Mouse (Mus musculus) adrenal gland, adult 18-20 months (tissue): ENCODE measurements around the gene Kcnq2. TPM values are rescaled to one million over a fixed set of nuclear protein-coding genes. Genes with fewer than 3 reads are reported as not detected.

Experiments
- DNase-seq, 2 experiments: peaks; one replicate each; pipeline ENCODE4 v3.0.0; 2021 to 2022; ENCODE audit warnings: low spot score in 2 of 2
- total RNA-seq, 2 experiments: library from RNA; stranded (reverse); gene quantifications; 1 replicate in 1 of 2; 2 replicates in 1 of 2; pipeline ENCODE4 v1.2.3; 2021

Gene Kcnq2
- total RNA-seq, 2 experiments from 2014 or later = 5.2 to 7.3 TPM

DNA sequence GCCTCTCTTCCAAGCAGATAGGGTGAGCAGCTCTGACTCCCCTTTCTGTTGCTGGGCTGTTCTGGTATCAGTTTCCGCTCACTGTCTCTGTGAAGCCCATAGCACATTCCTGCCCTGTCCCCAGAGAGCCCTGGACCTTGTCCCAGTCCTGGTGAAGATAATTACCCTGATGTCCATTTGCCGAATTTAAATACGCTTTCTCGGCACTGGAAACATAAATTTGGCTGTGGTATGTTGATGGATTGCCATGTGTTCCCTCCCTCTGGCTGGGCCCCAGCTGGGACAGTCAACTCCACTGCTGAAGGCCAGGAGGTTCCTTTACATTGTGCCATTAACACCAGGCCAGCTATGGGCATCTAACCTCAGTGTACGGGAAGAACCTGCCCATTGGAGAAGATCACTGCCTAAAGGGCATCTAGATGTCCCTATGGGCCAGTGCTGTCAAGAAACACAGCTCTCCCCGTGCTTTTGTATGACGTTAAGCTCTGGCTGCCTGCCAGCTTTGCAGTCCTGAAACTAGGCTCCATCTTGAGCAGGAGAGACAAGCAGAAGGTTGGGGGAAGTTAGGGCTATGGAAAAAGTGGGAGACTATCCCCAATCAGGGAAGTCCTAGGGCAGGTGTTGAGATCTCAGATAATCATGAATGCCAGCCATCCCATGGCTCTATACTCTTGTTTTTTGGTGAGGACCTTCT is 86.7 kb downstream of the Kcnq2 start:
- DNase-seq = no peak

DNA sequence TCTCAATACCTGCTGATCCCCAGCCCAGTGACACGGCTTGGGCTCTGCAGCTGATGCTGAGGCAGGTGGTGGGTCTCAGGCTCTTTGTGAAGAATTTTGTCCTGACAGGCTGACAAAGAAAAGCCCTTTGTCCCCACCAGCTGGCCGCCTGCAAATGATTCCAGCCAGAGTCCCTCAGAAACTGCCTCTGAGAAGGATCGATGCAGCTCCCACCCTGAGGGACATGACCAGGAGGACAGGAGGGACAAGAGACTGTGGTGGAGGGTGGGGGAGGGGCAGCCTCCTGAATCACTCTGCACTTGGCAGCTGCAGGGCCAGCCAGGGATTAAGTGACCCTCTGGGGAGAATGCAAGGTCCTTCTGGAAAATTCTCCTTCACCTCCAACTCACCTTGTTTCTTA is 91.1 kb downstream of the Kcnq2 start:
- DNase-seq = no peak

DNA sequence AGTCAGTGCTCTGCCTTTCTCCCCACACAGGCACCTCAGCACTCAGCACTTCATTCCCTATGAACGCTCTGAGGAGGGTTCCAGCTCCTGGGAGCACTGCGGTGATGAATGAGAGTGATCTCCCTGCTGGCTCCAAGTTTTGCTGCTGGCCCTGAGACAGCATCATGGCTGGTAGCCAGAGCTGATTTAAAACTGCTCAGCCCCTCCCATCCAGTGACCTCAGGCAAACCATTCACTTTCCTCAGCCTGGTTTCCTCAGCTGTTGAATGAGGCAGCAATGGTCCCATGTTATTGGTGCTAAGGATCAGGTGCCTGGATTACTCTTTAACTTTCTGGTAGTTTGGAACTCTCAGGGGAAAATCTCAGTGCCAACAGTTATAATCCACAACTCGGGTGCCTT is 91.7 kb downstream of the Kcnq2 start, which contains the start of gene Chrna4:
Chrna4 (minus strand) TSS at position 110 of the 400 bp plus-strand sequence.
- DNase-seq = peak in 1 of 2 experiments; percentile 49

DNA sequence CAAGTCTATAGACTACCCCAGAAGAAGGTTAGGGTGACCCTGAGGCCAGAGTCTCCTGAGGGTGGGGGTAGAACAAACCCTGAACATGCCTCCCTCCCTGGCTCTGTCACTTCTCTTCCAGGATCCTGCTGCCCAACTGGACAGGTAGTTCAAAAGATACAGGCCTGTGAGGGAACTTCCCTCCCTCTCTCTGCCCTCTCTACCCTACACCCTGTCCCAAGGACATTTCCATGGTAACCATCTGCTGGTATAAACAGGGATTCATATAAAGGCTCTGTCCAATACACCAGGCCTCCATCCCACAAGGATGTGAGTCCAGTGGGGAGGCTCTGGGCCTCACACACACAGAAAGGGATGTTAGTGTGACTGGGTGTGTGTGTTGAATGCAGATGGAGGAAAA is 92.7 kb downstream of the Kcnq2 start:
- no peak for DNase-seq

DNA sequence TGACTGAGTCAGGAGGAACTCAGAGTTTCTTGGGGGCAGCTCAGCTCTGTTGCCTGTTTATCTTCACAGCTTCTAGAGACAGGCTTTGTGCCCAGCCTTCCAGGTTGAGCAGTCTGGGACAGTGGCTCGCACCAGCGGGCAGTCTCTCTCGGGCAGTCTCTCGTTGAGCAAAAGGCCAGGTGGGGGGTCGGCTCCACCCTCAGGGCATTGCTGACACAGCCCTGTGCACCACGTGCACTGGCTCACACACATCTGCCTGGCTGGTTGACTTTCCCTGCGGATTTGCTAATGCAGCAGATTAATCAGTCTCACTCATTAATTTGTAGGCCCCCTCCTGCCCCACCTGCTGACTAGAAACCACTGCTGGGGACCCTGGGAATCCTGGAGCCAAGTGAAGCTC is 93.2 kb downstream of the Kcnq2 start:
- no peak for DNase-seq

DNA sequence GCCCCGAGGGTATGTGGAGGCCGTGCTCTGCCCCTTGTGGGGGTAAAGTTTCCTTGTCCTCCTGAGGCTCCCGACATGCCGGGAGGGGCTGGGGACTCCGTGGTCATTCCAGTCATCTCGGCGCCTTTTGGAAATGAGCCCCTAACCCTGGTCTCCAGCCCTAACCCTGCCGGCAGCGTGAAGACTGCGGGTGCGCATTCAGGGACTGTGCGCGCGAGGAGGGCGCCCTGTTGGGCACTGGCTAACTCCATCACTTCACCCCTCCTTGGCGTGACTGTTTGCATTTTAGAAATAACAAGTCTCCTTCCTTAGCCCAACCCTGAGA is 95.8 kb downstream of the Kcnq2 start:
- no peak for DNase-seq

DNA sequence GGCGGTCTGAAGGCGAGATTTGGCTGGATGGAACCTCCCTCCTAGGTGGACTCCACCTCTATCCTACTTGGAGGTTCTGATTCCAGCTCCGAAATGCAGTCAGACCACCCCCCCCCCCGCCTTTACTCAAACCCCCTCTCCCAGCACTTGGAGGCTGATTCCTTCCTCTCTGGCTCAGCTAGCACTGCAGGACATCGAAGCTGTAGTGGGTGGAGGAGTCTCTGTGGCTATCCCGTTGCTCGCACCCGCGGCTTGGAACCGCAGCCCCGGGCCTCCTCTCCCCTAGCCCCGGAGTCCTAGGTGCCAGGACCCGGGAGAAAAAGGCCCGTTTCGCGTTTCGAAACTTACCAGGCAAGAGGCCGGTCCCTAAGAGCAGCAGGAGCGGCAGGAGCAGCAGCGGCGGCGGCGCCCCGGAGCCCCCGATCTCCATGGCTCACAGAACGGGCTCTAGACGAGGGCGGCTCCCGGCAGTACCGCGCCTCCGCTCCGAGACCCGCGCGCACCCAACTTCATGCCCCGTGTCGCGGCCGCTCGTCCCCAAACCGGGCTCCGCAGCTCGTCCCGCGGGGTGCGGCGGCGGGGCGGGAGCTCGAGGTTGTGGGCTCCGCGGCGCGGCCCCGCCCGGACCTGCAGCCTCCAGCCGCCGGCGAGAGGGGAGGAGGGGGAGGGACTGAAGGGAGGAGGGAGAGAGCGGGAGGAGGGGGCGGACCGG is 96.3 kb downstream of the Kcnq2 start:
- DNase-seq = peak; percentile 39 to 47

DNA sequence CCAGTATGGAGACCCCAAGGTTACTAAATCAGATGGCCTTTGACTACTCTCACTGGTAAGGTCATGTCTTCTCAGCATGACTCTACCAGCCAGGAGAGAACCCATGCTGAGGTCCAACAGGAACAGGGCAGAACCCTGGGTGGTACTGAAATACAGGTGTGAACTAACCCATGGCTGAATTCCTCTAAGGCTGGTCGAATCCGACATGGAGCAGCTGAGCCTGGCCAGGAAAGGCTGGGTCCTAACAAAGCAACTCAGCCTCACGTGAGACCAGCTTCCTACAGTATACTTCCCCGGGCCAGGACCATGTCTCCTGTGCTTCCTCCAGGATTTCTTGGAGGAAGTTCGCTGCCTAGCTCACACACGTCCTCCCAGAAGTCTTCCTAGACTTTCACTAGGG is 98.5 kb downstream of the Kcnq2 start:
- DNase-seq = no peak

DNA sequence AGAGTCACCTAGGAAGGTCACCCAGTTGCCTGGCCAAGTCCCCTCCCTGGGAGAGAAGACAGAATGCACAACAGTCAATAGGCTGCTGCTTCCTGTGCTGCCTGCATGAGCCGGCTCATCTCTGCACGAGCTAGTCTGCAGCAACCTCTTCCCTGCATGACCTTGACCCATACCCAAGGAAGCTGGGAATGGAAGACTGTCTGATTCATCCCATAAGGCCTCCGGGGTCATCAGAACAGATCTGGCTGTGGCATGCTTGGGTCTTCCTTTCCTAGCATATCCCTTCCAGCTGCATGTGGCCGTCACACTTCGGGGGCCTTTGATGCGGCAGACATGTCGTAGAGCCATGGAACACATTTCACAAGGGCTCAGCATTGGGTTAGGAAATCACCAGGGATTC is 99.9 kb downstream of the Kcnq2 start:
- no peak for DNase-seq

DNA sequence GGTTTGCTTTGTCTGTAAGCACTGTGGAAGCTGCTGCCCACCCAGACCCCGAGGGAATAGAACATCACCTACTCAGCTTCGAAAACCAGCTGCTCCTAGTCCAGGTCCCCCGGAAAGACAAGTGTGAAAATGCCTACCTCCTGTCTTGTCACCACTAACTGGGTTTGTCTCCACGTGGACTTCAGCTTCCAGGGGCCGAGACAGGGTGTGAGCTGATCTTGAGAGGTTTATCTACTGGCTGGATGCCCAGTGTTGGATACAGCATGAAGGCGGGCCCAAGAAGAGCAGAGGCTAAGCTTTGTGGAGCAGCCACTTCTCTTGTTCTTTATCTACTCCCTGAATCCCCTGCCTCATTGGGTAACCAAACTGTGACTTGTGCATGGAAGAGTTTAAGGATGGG is 101.8 kb downstream of the Kcnq2 start:
- DNase-seq = no peak

DNA sequence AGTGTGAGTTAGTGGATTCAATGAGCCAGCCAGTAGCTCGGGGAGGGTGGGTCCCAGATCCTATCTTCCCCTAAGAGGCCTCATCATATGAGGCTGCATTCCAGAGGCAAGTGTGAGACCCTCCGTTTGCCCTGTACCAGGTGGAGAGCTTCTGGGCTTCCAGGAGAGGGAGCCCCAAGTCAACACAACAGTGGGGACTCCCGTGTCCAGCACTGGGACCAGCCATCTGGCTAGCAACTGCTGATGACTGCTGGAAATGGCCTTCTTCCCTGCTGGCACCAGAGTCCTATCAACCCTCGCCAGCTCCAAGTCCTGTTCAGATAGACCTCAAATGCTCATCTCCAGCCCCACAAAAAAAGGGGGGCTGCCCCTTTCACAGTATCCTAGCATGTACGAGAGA is 102.7 kb downstream of the Kcnq2 start:
- no peak for DNase-seq

DNA sequence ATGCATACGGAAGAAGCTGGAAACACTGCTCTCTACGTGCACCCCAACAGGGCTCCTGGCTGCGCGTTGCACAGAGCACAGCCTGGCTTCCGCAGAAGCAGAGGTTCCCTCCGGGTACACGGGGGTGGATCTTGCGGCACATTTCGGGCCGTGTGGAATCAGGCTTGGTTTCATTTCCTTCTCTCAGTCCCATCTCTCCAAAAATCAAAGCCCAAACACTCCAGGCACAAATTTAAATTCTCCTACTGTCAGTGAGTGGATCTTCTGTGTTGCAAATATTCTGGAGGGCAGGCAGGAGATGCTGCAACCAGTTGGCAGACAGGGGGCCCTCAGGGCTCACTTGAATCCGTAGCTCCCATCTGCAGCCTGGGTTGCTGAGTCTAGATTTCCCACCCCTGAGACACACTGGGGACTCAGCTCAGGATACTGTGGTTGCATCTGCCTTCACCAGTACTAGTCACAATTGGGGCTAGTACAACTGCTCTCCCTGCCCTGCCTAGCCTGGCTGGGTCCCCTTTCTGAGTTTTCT is 103.6 kb downstream of the Kcnq2 start:
- DNase-seq = no peak

Other genes with a start within 250 kb of the Kcnq2 start
- 10 to 100 TPM; 48.5 to 51.9 TPM for gene Ythdf1, start 214.4 kb downstream of the Kcnq2 start, total RNA-seq
- gene Birc7, start 206.3 kb downstream of the Kcnq2 start, total RNA-seq = not detected
- 10 to 100 TPM in 1 of 2 experiments, 1 to 10 TPM in 1; 6.8 to 11.8 TPM for gene Nkain4, start 180.6 kb downstream of the Kcnq2 start, total RNA-seq
- 10 to 100 TPM; 48.1 to 53.3 TPM for gene Arfgap1, start 168.1 kb downstream of the Kcnq2 start, total RNA-seq
- gene Col20a1, start 148.8 kb downstream of the Kcnq2 start, total RNA-seq = 1 to 10 TPM; 2.3 to 2.8 TPM
- 10 to 100 TPM in 1 of 2 experiments, 1 to 10 TPM in 1; 4.3 to 26.9 TPM for gene Chrna4, start 91.8 kb downstream of the Kcnq2 start, total RNA-seq
- gene Eef1a2, start 21.7 kb upstream of the Kcnq2 start, total RNA-seq = 10 to 100 TPM; 55.1 to 71.0 TPM
- 10 to 100 TPM; 69.8 to 94.9 TPM for gene Ppdpf, start 51.9 kb upstream of the Kcnq2 start, total RNA-seq
- not detected for gene Ptk6, start 67.5 kb upstream of the Kcnq2 start, total RNA-seq
- under 1 TPM; 0.73 to 0.83 TPM for gene Srms, start 77.9 kb upstream of the Kcnq2 start, total RNA-seq
- gene Fndc11, start 84.7 kb upstream of the Kcnq2 start, total RNA-seq = under 1 TPM in 1 of 2 experiments, not detected in 1; 0.27 TPM
- 10 to 100 TPM; 21.6 to 23.7 TPM for gene Helz2, start 106.7 kb upstream of the Kcnq2 start, total RNA-seq
- gene Gmeb2, start 152.7 kb upstream of the Kcnq2 start, total RNA-seq = 10 to 100 TPM; 14.8 to 15.2 TPM
- gene Stmn3, start 179.2 kb upstream of the Kcnq2 start, total RNA-seq = 10 to 100 TPM; 14.6 to 18.7 TPM
- gene Rtel1, start 184.4 kb upstream of the Kcnq2 start, total RNA-seq = 10 to 100 TPM; 24.1 to 30.8 TPM
- 10 to 100 TPM; 50.8 to 51.0 TPM for gene Zgpat, start 229.6 kb upstream of the Kcnq2 start, total RNA-seq
- gene Arfrp1, start 230.1 kb upstream of the Kcnq2 start, total RNA-seq = 10 to 100 TPM; 48.9 to 51.8 TPM
- 10 to 100 TPM; 17.1 to 23.0 TPM for gene Lime1, start 244.8 kb upstream of the Kcnq2 start, total RNA-seq